Mouse (Mus musculus) midbrain, embryonic 15.5 days (tissue): ENCODE data around the gene Xylt1. TPM values are rescaled to one million over a fixed set of nuclear protein-coding genes. Genes with fewer than 3 reads are reported as not detected.

Source experiments
- ATAC-seq: fragments of 200-750 bp; cut with Nextera tagmentation; replicated peaks from 2 replicates; pipeline ENCODE4 v1.8.0; 2017; ENCODE audit warnings: moderate TSS enrichment
- H3K27ac ChIP-seq: fragments of 300-500 bp; sonication (generic); 2 replicates; pipeline ENCODE4 v1.5.1; 2015; ENCODE audit warnings: mild to moderate bottlenecking, inconsistent platforms
- H3K27me3 ChIP-seq: fragments of 300-500 bp; sonication (generic); replicated peaks from 2 replicates; pipeline ENCODE4 v1.6.1; 2015; ENCODE audit warnings: inconsistent platforms
- H3K36me3 ChIP-seq: fragments of 300-500 bp; sonication (generic); replicated peaks from 2 replicates; pipeline ENCODE4 v1.6.1; 2015; ENCODE audit warnings: inconsistent platforms
- H3K4me1 ChIP-seq: fragments of 300-500 bp; sonication (generic); 2 replicates; pipeline ENCODE4 v1.6.1; 2015; ENCODE audit warnings: inconsistent platforms
- H3K4me2 ChIP-seq: fragments of 300-500 bp; sonication (generic); 2 replicates; pipeline ENCODE4 v1.6.1; 2015; ENCODE audit warnings: inconsistent platforms, mild to moderate bottlenecking, moderate library complexity
- H3K4me3 ChIP-seq: fragments of 300-500 bp; sonication (generic); 2 replicates; pipeline ENCODE4 v1.5.1; 2015; ENCODE audit warnings: mild to moderate bottlenecking, inconsistent platforms
- H3K9ac ChIP-seq: fragments of 300-500 bp; sonication (generic); 2 replicates; pipeline ENCODE4 v1.6.1; 2015; ENCODE audit warnings: mild to moderate bottlenecking, inconsistent platforms
- H3K9me3 ChIP-seq: fragments of 300-500 bp; sonication (generic); 2 replicates; pipeline ENCODE4 v1.6.1; 2016; ENCODE audit warnings: inconsistent platforms
- WGBS: fragments of 180-500 bp; shearing (Covaris S2); methylation state at CpG from one replicate; pipeline ENCODE4 v1.1.7; 2015; ENCODE audit warnings: mixed read lengths; 5-methylcytosine and 5-hydroxymethylcytosine counted together
- polyA plus RNA-seq: library from polyadenylated mRNA; unstranded; fragments of >200 nt; fragmentation: Nextera tagmentation; extraction: Ambion mirVana; gene quantifications from 2 replicates; pipeline ENCODE4 v1.2.1, GENCODE M21; 2015

Xylt1 gene
- polyA plus RNA-seq, 1 experiment from 2014 or later: 2.8 TPM

DNA sequence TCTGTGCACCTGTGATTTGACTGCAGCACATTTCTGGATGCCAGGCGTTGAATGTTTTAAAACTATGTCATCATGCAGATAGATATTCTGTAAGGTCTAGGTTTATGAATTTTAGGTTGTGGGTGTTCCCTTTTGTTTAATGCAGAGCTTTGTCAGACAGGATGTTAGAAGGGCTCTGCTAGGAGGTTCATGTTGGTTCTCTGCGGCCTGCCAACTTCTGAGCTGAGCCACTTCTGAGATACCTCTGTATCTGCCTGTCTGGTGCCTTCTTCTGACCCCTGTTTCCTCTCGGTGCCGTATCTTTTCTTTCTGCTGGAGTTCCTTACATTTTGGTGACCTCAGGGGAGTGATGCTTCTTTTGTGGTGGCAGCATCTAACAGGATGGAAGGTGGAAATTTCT lies 44.1 kb downstream of the Xylt1 start:
- Histone ChIP-seq H3K4me2 (no peak overlapping the region), H3K9ac (no peak overlapping the region), H3K4me1 (peaks cover 17% of the 10 kb centered on the region), H3K4me3 (no peak overlapping the region), H3K27me3 (no peaks in the 10 kb centered on the region), H3K27ac (no peak overlapping the region), H3K36me3 (no peaks in the 10 kb centered on the region), H3K9me3 (no peaks in the 10 kb centered on the region)
- WGBS: 92% methylated on average over 4 of the region's 4 CpGs
- ATAC-seq: no peak

DNA sequence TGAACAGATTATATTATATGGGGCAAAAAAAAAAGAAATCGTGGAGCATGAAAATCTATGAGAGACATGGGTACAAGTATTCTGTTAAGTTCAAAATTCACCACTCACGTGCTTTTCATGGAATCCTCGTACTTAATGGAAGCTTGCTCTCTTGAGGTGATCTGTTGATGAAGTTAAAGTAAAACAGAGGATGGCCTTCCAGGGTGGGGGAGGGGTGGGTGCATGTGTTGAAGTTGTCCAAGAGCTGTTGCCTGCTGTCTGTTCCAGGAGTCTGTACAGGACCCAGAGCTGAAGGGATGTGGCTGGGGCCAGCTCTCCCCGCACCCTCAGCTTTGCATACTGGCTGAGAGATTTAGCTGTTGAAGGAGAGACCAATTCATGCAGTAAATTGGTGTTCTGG lies 45.6 kb downstream of the Xylt1 start:
- no peak overlapping the region for H3K9ac ChIP-seq
- H3K27ac ChIP-seq: no peak overlapping the region
- H3K9me3 ChIP-seq: no peaks in the 10 kb centered on the region
- WGBS: 94% methylated on average over 4 of the region's 4 CpGs
- no peaks in the 10 kb centered on the region for H3K27me3 ChIP-seq
- peaks cover 8% of the 10 kb centered on the region; the same call in 1 of the 2 replicates for H3K4me1 ChIP-seq
- H3K36me3 ChIP-seq: no peaks in the 10 kb centered on the region
- ATAC-seq: no peak
- H3K4me2 ChIP-seq: no peak overlapping the region
- no peak overlapping the region for H3K4me3 ChIP-seq

DNA sequence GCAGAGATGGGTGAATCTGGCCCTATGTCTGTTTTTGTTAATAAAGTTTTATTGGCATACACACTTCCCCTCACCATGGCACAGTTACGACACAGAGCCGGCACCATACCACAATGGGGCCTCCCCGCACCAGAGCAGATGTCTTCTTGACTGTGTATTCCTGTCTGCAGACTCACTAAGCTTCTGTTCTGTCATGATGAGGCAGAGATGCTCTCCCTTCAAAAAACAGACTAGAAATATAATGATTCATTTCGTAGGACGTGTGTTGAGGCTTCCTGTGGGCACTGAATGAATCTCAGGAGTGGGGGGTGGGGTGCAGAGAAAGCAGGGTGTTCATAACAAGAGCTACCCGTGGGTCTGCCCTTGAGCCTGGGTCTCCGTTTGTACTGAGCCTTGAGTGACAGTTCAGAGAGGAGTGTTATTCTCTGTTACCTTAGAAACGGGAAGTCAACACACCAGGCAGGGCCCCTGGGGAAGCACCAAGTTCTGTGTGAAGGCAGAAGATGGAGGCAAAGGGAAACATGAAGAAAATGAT lies 48.0 kb downstream of the Xylt1 start:
- no peak overlapping the region for H3K9ac ChIP-seq
- no peaks in the 10 kb centered on the region for H3K9me3 ChIP-seq
- no peak overlapping the region for H3K4me3 ChIP-seq
- H3K27ac ChIP-seq: peak overlapping the region; percentile 48; the same call in 1 of the 2 replicates
- H3K4me1 ChIP-seq: peaks cover 8% of the 10 kb centered on the region; the same call in 1 of the 2 replicates
- no peaks in the 10 kb centered on the region for H3K27me3 ChIP-seq
- ATAC-seq: peak; percentile 75
- H3K36me3 ChIP-seq: no peaks in the 10 kb centered on the region
- WGBS: 31% methylated on average over 8 of the region's 8 CpGs
- H3K4me2 ChIP-seq: no peak overlapping the region

DNA sequence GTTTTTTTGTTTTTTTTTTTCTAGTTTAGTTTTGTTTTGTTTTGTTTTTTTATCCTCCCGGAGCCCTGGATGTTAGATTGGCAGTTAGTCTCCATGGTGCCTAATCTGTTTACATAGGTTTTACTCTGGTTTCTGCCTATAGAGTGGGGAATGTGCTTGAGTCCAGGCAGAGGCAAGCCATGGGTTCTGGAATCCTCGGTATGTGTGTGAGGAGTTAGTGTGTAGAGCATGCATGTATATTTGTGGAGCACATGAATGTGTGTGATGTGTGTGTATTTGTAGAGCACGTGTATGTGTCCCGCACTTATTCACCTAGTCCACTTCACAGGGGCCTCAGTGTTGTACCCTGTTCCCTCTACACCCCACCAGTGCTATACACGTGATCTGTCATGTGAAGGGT lies 48.7 kb downstream of the Xylt1 start:
- Histone ChIP-seq H3K4me2 (no peak overlapping the region), H3K4me3 (no peak overlapping the region), H3K27ac (no peak overlapping the region), H3K9ac (no peak overlapping the region), H3K36me3 (no peaks in the 10 kb centered on the region), H3K9me3 (no peaks in the 10 kb centered on the region), H3K27me3 (no peaks in the 10 kb centered on the region), H3K4me1 (peaks cover 8% of the 10 kb centered on the region; the same call in 1 of the 2 replicates)
- 74% methylated on average over 5 of the region's 5 CpGs for WGBS
- no peak for ATAC-seq

DNA sequence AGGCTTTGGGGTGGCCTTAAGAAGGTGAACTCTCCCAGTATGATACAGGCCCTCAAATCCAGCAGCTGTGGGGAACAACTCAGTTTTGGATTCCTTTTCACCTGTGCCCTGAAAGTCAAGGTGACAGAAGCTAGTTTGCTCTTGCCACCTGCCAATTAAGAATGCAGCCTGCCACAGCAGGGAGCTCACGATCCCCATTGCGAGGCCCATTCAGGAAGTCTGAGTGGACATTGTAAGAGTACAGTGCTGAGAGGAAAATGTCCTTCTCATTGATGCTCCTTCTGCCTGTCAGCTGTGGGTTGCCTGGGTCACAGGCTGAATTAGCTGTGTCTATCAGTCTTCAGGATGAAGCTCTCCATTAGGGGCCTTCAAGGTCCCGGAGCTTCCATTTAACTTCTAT lies 49.1 kb downstream of the Xylt1 start:
- WGBS: 69% methylated on average over 3 of the region's 3 CpGs

DNA sequence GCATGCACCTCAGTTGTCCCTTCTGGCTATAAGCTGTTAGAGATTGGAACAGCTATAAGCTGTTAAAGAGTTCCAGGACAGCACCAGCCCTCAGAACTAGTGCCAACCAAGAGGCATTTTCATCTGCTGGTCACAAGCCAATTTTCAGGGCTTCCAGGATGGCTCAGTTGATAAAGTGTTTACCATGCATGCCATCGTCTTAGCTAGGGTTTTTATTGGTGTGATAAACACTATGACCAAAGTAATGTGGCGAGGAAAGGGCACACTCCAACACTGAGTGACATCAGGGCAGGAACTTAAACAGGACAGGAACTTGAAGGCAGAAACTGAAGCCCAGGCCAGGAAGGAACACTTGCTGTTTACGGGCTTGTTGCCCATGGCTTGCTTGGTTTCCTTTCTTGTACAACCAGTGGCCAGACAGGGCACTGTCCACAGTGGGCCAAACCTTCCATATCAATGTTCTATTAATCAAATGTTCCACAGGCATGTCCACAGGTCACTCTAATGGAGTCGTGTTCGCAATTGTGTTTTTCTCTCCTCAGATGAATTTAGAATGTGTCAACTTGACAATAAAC lies 49.7 kb downstream of the Xylt1 start:
- H3K4me1 ChIP-seq: peaks cover 8% of the 10 kb centered on the region; the same call in 1 of the 2 replicates
- no peaks in the 10 kb centered on the region for H3K36me3 ChIP-seq
- no peaks in the 10 kb centered on the region for H3K27me3 ChIP-seq
- no peak overlapping the region for H3K9ac ChIP-seq
- no peak for ATAC-seq
- H3K27ac ChIP-seq: no peak overlapping the region
- H3K4me2 ChIP-seq: no peak overlapping the region
- no peak overlapping the region for H3K4me3 ChIP-seq
- no peaks in the 10 kb centered on the region for H3K9me3 ChIP-seq
- WGBS: 85% methylated on average over 5 of the region's 5 CpGs

More for the DNA sequence above, 49.1 kb downstream of the Xylt1 start:
- no peaks in the 10 kb centered on the region for H3K36me3 ChIP-seq
- no peak overlapping the region for H3K9ac ChIP-seq
- H3K4me3 ChIP-seq: no peak overlapping the region
- H3K4me2 ChIP-seq: no peak overlapping the region
- ATAC-seq: no peak
- no peaks in the 10 kb centered on the region for H3K9me3 ChIP-seq
- no peaks in the 10 kb centered on the region for H3K27me3 ChIP-seq
- H3K4me1 ChIP-seq: peaks cover 8% of the 10 kb centered on the region; the same call in 1 of the 2 replicates
- H3K27ac ChIP-seq: no peak overlapping the region

DNA sequence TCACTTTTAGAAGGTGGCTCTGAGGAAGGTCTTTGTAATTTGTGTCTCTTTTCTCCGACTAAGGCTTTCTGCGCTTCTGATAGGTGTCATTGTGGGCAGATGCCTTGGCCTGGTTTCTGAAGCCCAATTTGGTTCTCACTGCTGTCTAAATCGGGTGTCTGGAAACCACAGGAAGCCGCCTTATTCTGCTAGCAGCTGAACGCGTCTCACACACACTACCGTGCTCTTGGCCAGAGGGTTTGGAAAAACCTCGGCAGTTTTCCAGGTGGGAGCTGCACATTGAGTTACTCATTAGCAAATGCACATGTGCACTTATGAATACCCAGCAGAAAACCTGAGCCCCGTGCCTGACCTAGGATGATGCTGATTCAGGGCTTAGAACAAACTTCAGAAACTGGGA lies 52.9 kb downstream of the Xylt1 start:
- Histone ChIP-seq H3K4me1 (peaks cover 9% of the 10 kb centered on the region), H3K27ac (no peak overlapping the region), H3K4me2 (no peak overlapping the region), H3K9me3 (no peaks in the 10 kb centered on the region), H3K4me3 (no peak overlapping the region), H3K27me3 (no peaks in the 10 kb centered on the region), H3K36me3 (no peaks in the 10 kb centered on the region), H3K9ac (no peak overlapping the region)
- no peak for ATAC-seq
- WGBS: 84% methylated on average over 9 of the region's 9 CpGs

DNA sequence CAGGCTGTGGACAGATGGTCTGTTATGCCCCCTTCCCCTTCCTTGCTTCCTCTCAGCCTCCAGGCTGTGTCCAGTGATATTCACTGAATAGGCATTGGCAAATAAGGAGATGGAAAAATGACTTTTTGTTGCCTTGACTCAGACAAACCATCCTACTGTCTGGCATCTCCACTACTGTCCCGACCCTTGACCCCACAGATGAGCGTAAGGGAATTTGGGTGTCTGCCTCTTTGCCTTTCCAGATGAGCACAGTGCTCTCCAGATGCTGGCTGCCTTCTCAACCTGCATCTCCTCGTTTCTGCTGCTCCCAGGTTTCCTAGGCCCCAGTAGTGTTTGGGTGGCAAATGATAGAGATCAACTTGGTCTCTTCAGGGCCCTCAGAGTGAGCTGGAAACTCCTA lies 54.3 kb downstream of the Xylt1 start:
- H3K9ac ChIP-seq: no peak overlapping the region
- no peaks in the 10 kb centered on the region for H3K36me3 ChIP-seq
- peaks cover 16% of the 10 kb centered on the region for H3K4me1 ChIP-seq
- ATAC-seq: no peak
- H3K4me3 ChIP-seq: no peak overlapping the region
- no peak overlapping the region for H3K27ac ChIP-seq
- H3K27me3 ChIP-seq: no peaks in the 10 kb centered on the region
- 87% methylated on average over 3 of the region's 3 CpGs for WGBS
- no peaks in the 10 kb centered on the region for H3K9me3 ChIP-seq
- no peak overlapping the region for H3K4me2 ChIP-seq

DNA sequence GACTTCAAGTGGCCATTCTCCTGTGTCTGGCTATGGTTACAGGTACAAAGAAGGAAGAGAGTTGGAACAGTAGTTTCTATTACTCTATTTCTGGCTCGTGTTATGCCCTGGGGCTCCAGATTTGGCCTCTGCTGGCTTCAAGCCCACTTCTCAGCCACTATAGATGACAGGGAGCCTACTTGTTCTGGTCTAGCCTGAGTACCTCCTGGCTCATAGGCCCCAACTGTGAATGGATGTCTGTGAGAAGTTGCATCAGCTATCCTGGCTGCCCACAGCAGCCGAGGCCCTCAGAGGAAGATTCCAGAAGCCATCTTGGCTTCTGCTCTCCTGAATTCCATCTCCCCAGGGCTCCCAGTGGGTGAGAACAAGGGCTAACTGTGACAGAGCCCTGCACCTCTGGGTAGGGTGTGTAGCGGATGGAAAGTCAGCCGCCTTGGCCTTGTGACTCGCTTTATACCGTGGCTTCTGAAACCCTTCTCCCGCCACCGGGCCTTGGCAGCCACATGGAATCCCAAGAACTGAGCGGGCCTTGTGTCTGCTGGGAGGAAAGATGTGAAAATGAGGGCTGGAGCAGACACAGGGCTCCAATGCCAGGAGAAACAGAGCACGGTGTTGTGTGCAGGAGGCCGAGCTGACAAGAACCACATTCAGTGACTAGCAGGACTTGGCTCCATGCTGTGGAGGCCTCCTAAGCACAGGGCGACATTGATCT lies 55.1 kb downstream of the Xylt1 start:
- H3K27me3 ChIP-seq: no peaks in the 10 kb centered on the region
- 0 out of 2 replicates have a peak overlapping the region, but pooled peaks have one; percentile 22 for H3K27ac ChIP-seq
- no peaks in the 10 kb centered on the region for H3K36me3 ChIP-seq
- peak; percentile 35 for ATAC-seq
- no peaks in the 10 kb centered on the region for H3K9me3 ChIP-seq
- H3K9ac ChIP-seq: no peak overlapping the region
- 82% methylated on average over 12 of the region's 12 CpGs for WGBS
- no peak overlapping the region for H3K4me3 ChIP-seq
- no peak overlapping the region for H3K4me2 ChIP-seq
- peaks cover 16% of the 10 kb centered on the region for H3K4me1 ChIP-seq

DNA sequence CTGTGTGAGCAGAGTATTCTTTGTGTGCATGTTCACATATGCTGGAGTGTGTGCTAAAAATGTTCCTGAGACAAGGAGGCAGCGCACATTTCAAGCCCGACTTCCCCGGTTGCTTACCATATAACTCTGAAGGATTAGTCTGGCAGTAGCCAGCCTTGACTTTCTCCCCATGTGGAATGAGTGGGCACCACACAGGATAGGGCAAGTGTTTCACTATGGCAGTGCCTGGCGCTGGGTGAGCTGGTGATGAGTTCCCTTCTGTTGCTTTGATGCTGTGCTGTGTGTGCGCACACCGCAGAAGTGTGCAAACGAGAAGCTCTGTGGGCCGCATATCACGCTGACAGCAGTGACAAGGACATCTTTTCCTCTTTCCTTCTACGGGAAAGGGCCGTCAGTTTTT lies 56.1 kb downstream of the Xylt1 start:
- Histone ChIP-seq H3K27ac (no peak overlapping the region), H3K9ac (no peak overlapping the region), H3K4me2 (no peak overlapping the region), H3K4me3 (no peak overlapping the region), H3K9me3 (no peaks in the 10 kb centered on the region), H3K36me3 (no peaks in the 10 kb centered on the region), H3K27me3 (no peaks in the 10 kb centered on the region), H3K4me1 (peaks cover 16% of the 10 kb centered on the region)
- no peak for ATAC-seq
- WGBS: 87% methylated on average over 11 of the region's 11 CpGs

DNA sequence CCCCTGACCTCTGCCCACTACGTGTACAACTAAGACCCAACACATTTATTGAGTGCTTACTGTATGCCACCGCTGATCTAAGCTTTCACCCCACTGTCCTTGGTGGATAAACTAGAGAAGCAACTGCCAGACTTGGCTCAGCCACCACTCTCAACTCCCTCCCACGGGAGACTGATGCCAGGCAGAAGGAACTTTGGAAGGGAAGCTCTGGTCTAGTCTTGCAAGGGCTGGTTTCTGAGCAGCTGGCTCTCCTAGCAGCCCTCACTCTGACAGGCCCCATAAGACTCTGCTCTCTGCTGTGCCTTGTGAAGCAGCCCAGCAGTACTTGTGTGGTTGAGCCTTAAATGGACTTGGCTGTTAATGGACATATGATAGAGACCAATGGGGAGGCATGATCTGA lies 60.2 kb downstream of the Xylt1 start:
- Histone ChIP-seq H3K27ac (no peak overlapping the region), H3K36me3 (no peaks in the 10 kb centered on the region), H3K27me3 (no peaks in the 10 kb centered on the region), H3K4me1 (peaks cover 16% of the 10 kb centered on the region), H3K4me2 (no peak overlapping the region), H3K9me3 (no peaks in the 10 kb centered on the region), H3K9ac (no peak overlapping the region), H3K4me3 (no peak overlapping the region)
- no peak for ATAC-seq
- WGBS: 91% methylated on average over 3 of the region's 3 CpGs

DNA sequence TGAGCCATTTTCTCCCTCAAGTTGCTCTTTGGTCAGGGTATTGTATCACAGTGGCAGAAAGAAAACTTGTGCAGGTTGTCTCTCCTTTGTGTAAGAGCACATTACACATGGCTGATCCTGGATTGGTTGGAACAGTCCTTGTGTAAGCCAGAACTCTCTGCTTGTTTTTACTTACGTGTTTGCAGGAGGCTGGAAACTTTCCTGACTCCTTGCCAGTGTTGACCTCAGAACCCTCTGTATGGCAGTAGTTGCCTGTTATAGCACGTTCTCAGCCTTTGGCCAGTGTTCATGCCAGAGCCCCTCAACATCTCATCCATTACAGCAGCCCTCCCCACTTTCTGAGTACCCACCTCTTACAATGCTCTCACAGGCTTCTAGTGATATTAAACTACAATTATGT lies 61.9 kb downstream of the Xylt1 start:
- Histone ChIP-seq H3K27me3 (no peaks in the 10 kb centered on the region), H3K4me1 (peaks cover 16% of the 10 kb centered on the region), H3K4me3 (no peak overlapping the region), H3K36me3 (no peaks in the 10 kb centered on the region), H3K4me2 (no peak overlapping the region), H3K27ac (no peak overlapping the region), H3K9ac (no peak overlapping the region), H3K9me3 (no peaks in the 10 kb centered on the region)
- ATAC-seq: no peak
- WGBS: 95% methylated on average over 2 of the region's 2 CpGs

DNA sequence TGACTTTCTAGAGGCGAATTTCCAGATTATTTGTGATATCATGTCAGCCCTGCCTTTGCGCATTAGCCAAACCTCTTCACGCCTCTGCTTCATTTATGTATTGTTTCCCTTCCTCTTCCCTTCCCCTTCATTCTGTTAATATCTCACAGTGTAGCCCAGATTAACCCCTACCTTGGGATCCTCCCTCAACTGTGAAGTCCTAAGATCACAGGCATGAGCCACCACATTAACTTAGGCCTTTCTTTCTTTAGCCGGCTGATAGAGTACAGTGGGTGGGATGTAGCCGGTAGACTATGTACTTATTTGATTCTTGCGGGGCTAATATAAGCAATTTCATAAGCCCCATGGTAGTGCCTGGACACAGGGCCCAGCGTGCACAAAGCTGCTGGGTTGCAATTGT lies 62.4 kb downstream of the Xylt1 start:
- H3K9ac ChIP-seq: no peak overlapping the region
- no peaks in the 10 kb centered on the region for H3K9me3 ChIP-seq
- H3K4me2 ChIP-seq: no peak overlapping the region
- H3K4me1 ChIP-seq: peaks cover 16% of the 10 kb centered on the region
- H3K27ac ChIP-seq: no peak overlapping the region
- H3K27me3 ChIP-seq: no peaks in the 10 kb centered on the region
- no peaks in the 10 kb centered on the region for H3K36me3 ChIP-seq
- 89% methylated on average over 7 of the region's 7 CpGs for WGBS
- no peak for ATAC-seq
- H3K4me3 ChIP-seq: no peak overlapping the region
